Mouse (Mus musculus) embryo, embryonic 10.5 days (tissue): ENCODE measurements around the gene Tk1.
"Not testable (repeated sequence)": the region's sequence is repeated elsewhere in the genome, so short reads cannot be mapped to it uniquely, and the experiment has no call there.

Experiments
- DNase-seq: peaks from one replicate; pipeline ENCODE4 v3.0.0-alpha.2; 2015; ENCODE audit warnings: low spot score

Tk1 gene

GRCm38 (mm10) chr11:117790703-117791440, 35.0 kb downstream of the Tk1 start:
- DNase-seq: no peak

- DNase-seq: peak; percentile 79
Measured at GRCm38 (mm10) chr11:117790286-117790685, 35.6 kb downstream of the Tk1 start.

GRCm38 (mm10) chr11:117788481-117788880, 37.4 kb downstream of the Tk1 start:
- not testable (repeated sequence) for DNase-seq

GRCm38 (mm10) chr11:117786294-117786693, 39.6 kb downstream of the Tk1 start:
- peak; percentile 77 for DNase-seq

GRCm38 (mm10) chr11:117783683-117784309, 42.1 kb downstream of the Tk1 start:
- DNase-seq: peak; percentile 50

- peak; percentile 83 for DNase-seq
Measured at GRCm38 (mm10) chr11:117783089-117783488, 42.8 kb downstream of the Tk1 start.

- DNase-seq: no peak
Measured at GRCm38 (mm10) chr11:117782705-117783034, 43.2 kb downstream of the Tk1 start.

- no peak for DNase-seq
Measured at GRCm38 (mm10) chr11:117781993-117782704, 43.7 kb downstream of the Tk1 start, which contains the start of the genes Tmc8 and Tmc6. TSS of gene Tmc8 (plus strand) at chr11:117782076. TSS of gene Tmc6 (minus strand) at chr11:117782198.

- no peak for DNase-seq
Measured at GRCm38 (mm10) chr11:117781199-117781821, 44.6 kb downstream of the Tk1 start.

- peak; percentile 89 for DNase-seq
Measured at GRCm38 (mm10) chr11:117780582-117781111, 45.2 kb downstream of the Tk1 start.

GRCm38 (mm10) chr11:117780199-117780515, 45.7 kb downstream of the Tk1 start:
- no peak for DNase-seq

- peak; percentile 82 for DNase-seq
Measured at GRCm38 (mm10) chr11:117779434-117780198, 46.3 kb downstream of the Tk1 start.

- DNase-seq: peak; percentile 45
Measured at GRCm38 (mm10) chr11:117778851-117779433, 47.0 kb downstream of the Tk1 start.

- no peak for DNase-seq
Measured at GRCm38 (mm10) chr11:117778031-117778430, 47.9 kb downstream of the Tk1 start.

GRCm38 (mm10) chr11:117777111-117777510, 48.8 kb downstream of the Tk1 start:
- no peak for DNase-seq

GRCm38 (mm10) chr11:117776085-117776792, 49.7 kb downstream of the Tk1 start:
- no peak for DNase-seq

- DNase-seq: no peak
Measured at GRCm38 (mm10) chr11:117775540-117775939, 50.4 kb downstream of the Tk1 start.

GRCm38 (mm10) chr11:117774925-117775324, 51.0 kb downstream of the Tk1 start:
- DNase-seq: no peak

GRCm38 (mm10) chr11:117772352-117772751, 53.5 kb downstream of the Tk1 start:
- no peak for DNase-seq

GRCm38 (mm10) chr11:117770407-117770806, 55.5 kb downstream of the Tk1 start:
- DNase-seq: no peak

GRCm38 (mm10) chr11:117769683-117770047, 56.2 kb downstream of the Tk1 start:
- DNase-seq: no peak
